ENCODE assay signal across 30 mouse cellular contexts in the genomic region with DNA sequence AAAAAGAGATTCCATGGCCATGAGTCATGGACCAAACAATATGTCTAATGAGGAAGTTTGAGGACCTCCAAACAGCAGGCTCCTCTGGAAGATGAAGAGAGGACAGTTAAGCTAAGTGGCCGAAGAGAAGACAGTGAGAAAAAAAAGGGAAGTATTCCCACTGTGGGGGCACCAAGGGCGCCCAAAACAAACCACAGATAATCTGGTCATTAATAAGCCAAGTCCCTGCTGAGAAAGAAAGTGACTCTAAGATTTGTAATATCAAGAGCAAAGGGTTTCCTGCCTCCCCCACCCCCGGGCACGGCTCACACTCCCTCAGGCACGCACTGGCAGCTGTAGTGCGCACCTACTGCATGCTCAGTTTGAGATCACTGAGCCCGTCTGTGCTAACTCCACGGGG. TPM values are rescaled to one million over a fixed set of nuclear protein-coding genes. Genes with fewer than 3 reads are reported as not detected.
A peak's percentile ranks its signal among the peaks of the same experiment; 100 is the strongest.
DNase-seq lines count a peak whose midpoint lies in the region; ATAC-seq and TF ChIP-seq lines count a peak whose summit lies in the region.
"Had no signal": no experiment of that assay in that cellular context is flagged by ENCODE, and none has a peak within 500 bp of the region (broad histone marks: within the 10 kb centered on the region; RNA-seq: fewer than 3 reads in every experiment).

No protein-coding gene starts in this region.

- ATAC-seq in heart, embryonic 12.5 days (ENCODE audit: insufficient number of reproducible peaks, low FRiP score): no peak
- peak; percentile 96 for ATAC-seq in granulocyte monocyte progenitor cell, adult 5-6 weeks (replicated peaks; ENCODE audit: poor library complexity, severe bottlenecking)
- ATAC-seq in megakaryocyte progenitor cell, adult 5-6 weeks (replicated peaks; ENCODE audit: poor library complexity): peak; percentile 88
- ATAC-seq: forebrain, embryonic 14.5 days; forebrain, embryonic 16.5 days; Patski had no signal

- WGBS in heart, embryonic 12.5 days: 78% methylated on average over 8 of the region's 8 CpGs
- WGBS in kidney, adult 2 months: 58% methylated on average over 8 of the region's 8 CpGs

- TF ChIP-seq CTCF in kidney, adult 2 months (conservative IDR thresholded peaks at IDR 0.05; ENCODE audit: insufficient read depth, insufficient read length, low read depth, low read length): no peak

- H3K27me3 ChIP-seq in heart, embryonic 12.5 days (replicated peaks): no peaks in the 10 kb centered on the region
- no peaks in the 10 kb centered on the region for H3K27me3 ChIP-seq in kidney, adult 2 months (replicated peaks; ENCODE audit: control insufficient read depth, insufficient read depth, low read length)
- H3K27me3 ChIP-seq: embryonic facial prominence, embryonic 13.5 days; embryonic facial prominence, embryonic 15.5 days; forebrain, embryonic 12.5 days; Patski had no signal

- TF ChIP-seq POLR2A in kidney, adult 2 months (IDR thresholded peaks at IDR 0.05; ENCODE audit: low read depth, low read length): no peak

- H3K4me3 ChIP-seq in heart, embryonic 12.5 days: no peak overlapping the region
- no peak overlapping the region for H3K4me3 ChIP-seq in kidney, adult 2 months (ENCODE audit: insufficient read depth, low read depth, low read length)
- H3K4me3 ChIP-seq: embryonic facial prominence, embryonic 13.5 days; embryonic facial prominence, embryonic 15.5 days; erythroblast, embryonic 14.5 days; forebrain, embryonic 10.5 days; forebrain, embryonic 12.5 days had no signal

- H3K27ac ChIP-seq in heart, embryonic 12.5 days (ENCODE audit: poor library complexity, severe bottlenecking): no peak overlapping the region
- H3K27ac ChIP-seq in kidney, adult 2 months (ENCODE audit: insufficient read depth, low read depth, low read length): no peak overlapping the region
- H3K27ac ChIP-seq: embryonic facial prominence, embryonic 13.5 days; embryonic facial prominence, embryonic 15.5 days; forebrain, embryonic 10.5 days; forebrain, embryonic 12.5 days had no signal

- H3K36me3 ChIP-seq in heart, embryonic 12.5 days: no peaks in the 10 kb centered on the region
- no peaks in the 10 kb centered on the region for H3K36me3 ChIP-seq in kidney, adult 2 months (ENCODE audit: control insufficient read depth, insufficient read depth, low read length)
- H3K36me3 ChIP-seq: embryonic facial prominence, embryonic 13.5 days; embryonic facial prominence, embryonic 15.5 days; forebrain, embryonic 10.5 days; forebrain, embryonic 12.5 days; G1E had no signal

- peak; percentile 74 for DNase-seq in heart, adult 11 months
- peak; percentile 6 for DNase-seq in c-Kit-positive CD71-negative TER-119-negative erythroid progenitor cells, embryonic 14.5 days (ENCODE audit: low read depth)
- no peak for DNase-seq in cerebellum, postnatal 4 days (ENCODE audit: low spot score in 2 of 2)
- no peak for DNase-seq in left cerebral cortex, adult 9 months (ENCODE audit: low spot score in 2 of 2)
- no peak for DNase-seq in kidney, adult 2 months
- DNase-seq: adrenal gland, adult 8-10 months; adrenal gland, postnatal 14 days; adrenal gland, postnatal 36 days; cerebellum, adult 11 months; cerebellum, adult 18-20 months; cerebellum, adult 8-10 months; cerebellum, adult 9-11 months; cerebellum, postnatal 14 days; cerebellum, postnatal 36 days; embryo, embryonic 11 days had no signal

- no peak overlapping the region for H3K4me2 ChIP-seq in heart, embryonic 12.5 days
- H3K4me2 ChIP-seq: embryonic facial prominence, embryonic 13.5 days; embryonic facial prominence, embryonic 15.5 days; forebrain, embryonic 12.5 days had no signal

- H3K9me3 ChIP-seq in heart, embryonic 12.5 days (replicated peaks): no peaks in the 10 kb centered on the region
- H3K9me3 ChIP-seq: embryonic facial prominence, embryonic 13.5 days; embryonic facial prominence, embryonic 15.5 days; forebrain, embryonic 10.5 days; forebrain, embryonic 12.5 days had no signal

- no peak overlapping the region for H3K9ac ChIP-seq in heart, embryonic 12.5 days
- H3K9ac ChIP-seq: embryonic facial prominence, embryonic 13.5 days; embryonic facial prominence, embryonic 15.5 days; forebrain, embryonic 12.5 days had no signal

- no peaks in the 10 kb centered on the region for H3K4me1 ChIP-seq in heart, embryonic 12.5 days (replicated peaks)
- no peaks in the 10 kb centered on the region for H3K4me1 ChIP-seq in kidney, adult 2 months (ENCODE audit: control insufficient read depth, insufficient read depth, low read length)
- H3K4me1 ChIP-seq: embryonic facial prominence, embryonic 13.5 days; embryonic facial prominence, embryonic 15.5 days; forebrain, embryonic 10.5 days; forebrain, embryonic 12.5 days had no signal

RNA-seq across cellular contexts. Expression of a gene that starts 7.7 kb away (rescaled TPM):
- not detected in 2 replicates for polyA plus RNA-seq in heart, embryonic 12.5 days (2016; fragmentation: Nextera tagmentation; extraction: Ambion mirVana)
- not detected in 2 replicates for total RNA-seq in granulocyte monocyte progenitor cell, adult 5-6 weeks (2014; fragmentation: Nextera tagmentation)
- total RNA-seq in granulocyte monocyte progenitor cell, adult 5-6 weeks (2017): not detected in 2 replicates
- not detected in 2 replicates for total RNA-seq in megakaryocyte progenitor cell, adult 5-6 weeks (2015)
- not detected in 2 replicates for total RNA-seq in megakaryocyte progenitor cell, adult 5-6 weeks (2017)
- polyA plus RNA-seq in kidney, adult 2 months (2012; rRNA removed): not detected in 2 replicates
- total RNA-seq: adrenal gland, adult 8-10 months; adrenal gland, postnatal 14 days; adrenal gland, postnatal 36 days had no signal
- polyA plus RNA-seq: C2C12; embryonic facial prominence, embryonic 11.5 days; embryonic facial prominence, embryonic 13.5 days; embryonic facial prominence, embryonic 15.5 days; erythroblast, embryonic 14.5 days; forebrain, embryonic 10.5 days; forebrain, embryonic 12.5 days; forebrain, embryonic 14.5 days; forebrain, embryonic 16.5 days; frontal cortex, adult 2 months; G1E had no signal

RNA-seq across cellular contexts. Expression of a gene that starts 13.2 kb away (rescaled TPM):
- polyA plus RNA-seq in heart, embryonic 12.5 days (2016; fragmentation: Nextera tagmentation; extraction: Ambion mirVana): not detected in 2 replicates
- total RNA-seq in granulocyte monocyte progenitor cell, adult 5-6 weeks (2014; fragmentation: Nextera tagmentation): not detected in 2 replicates
- total RNA-seq in granulocyte monocyte progenitor cell, adult 5-6 weeks (2017): not detected in 2 replicates
- not detected in 2 replicates for total RNA-seq in megakaryocyte progenitor cell, adult 5-6 weeks (2015)
- total RNA-seq in megakaryocyte progenitor cell, adult 5-6 weeks (2017): not detected in 2 replicates
- polyA plus RNA-seq in kidney, adult 2 months (2012; rRNA removed): not detected in 2 replicates
- total RNA-seq: adrenal gland, adult 8-10 months; adrenal gland, postnatal 14 days; adrenal gland, postnatal 36 days had no signal
- polyA plus RNA-seq: C2C12; embryonic facial prominence, embryonic 11.5 days; embryonic facial prominence, embryonic 13.5 days; embryonic facial prominence, embryonic 15.5 days; erythroblast, embryonic 14.5 days; forebrain, embryonic 10.5 days; forebrain, embryonic 12.5 days; forebrain, embryonic 14.5 days; forebrain, embryonic 16.5 days; frontal cortex, adult 2 months; G1E had no signal

RNA-seq across cellular contexts. Expression of a gene that starts 18.6 kb away (rescaled TPM):
- not detected in 2 replicates for polyA plus RNA-seq in heart, embryonic 12.5 days (2016; fragmentation: Nextera tagmentation; extraction: Ambion mirVana)
- not detected in 2 replicates for total RNA-seq in granulocyte monocyte progenitor cell, adult 5-6 weeks (2014; fragmentation: Nextera tagmentation)
- 0.17 TPM in 1 of 2 replicates, not detected in the other for total RNA-seq in granulocyte monocyte progenitor cell, adult 5-6 weeks (2017)
- 0.15 TPM in 2 replicates for total RNA-seq in megakaryocyte progenitor cell, adult 5-6 weeks (2015)
- total RNA-seq in megakaryocyte progenitor cell, adult 5-6 weeks (2017): 0.08 TPM in 1 of 2 replicates, not detected in the other
- polyA plus RNA-seq in kidney, adult 2 months (2012; rRNA removed): not detected in 2 replicates
- total RNA-seq: adrenal gland, postnatal 14 days; adrenal gland, postnatal 36 days had no signal
- polyA plus RNA-seq: embryonic facial prominence, embryonic 11.5 days; embryonic facial prominence, embryonic 13.5 days; embryonic facial prominence, embryonic 15.5 days; erythroblast, embryonic 14.5 days; forebrain, embryonic 12.5 days; forebrain, embryonic 16.5 days; G1E; Patski had no signal

RNA-seq across cellular contexts. Expression of a gene that starts 24.0 kb away (rescaled TPM):
- polyA plus RNA-seq in heart, embryonic 12.5 days (2016; fragmentation: Nextera tagmentation; extraction: Ambion mirVana): not detected in 2 replicates
- not detected in 2 replicates for total RNA-seq in granulocyte monocyte progenitor cell, adult 5-6 weeks (2014; fragmentation: Nextera tagmentation)
- total RNA-seq in granulocyte monocyte progenitor cell, adult 5-6 weeks (2017): not detected in 2 replicates
- not detected in 2 replicates for total RNA-seq in megakaryocyte progenitor cell, adult 5-6 weeks (2015)
- total RNA-seq in megakaryocyte progenitor cell, adult 5-6 weeks (2017): not detected in 2 replicates
- not detected in 2 replicates for polyA plus RNA-seq in kidney, adult 2 months (2012; rRNA removed)
- total RNA-seq: adrenal gland, adult 8-10 months; adrenal gland, postnatal 14 days; adrenal gland, postnatal 36 days had no signal
- polyA plus RNA-seq: C2C12; embryonic facial prominence, embryonic 11.5 days; embryonic facial prominence, embryonic 13.5 days; embryonic facial prominence, embryonic 15.5 days; erythroblast, embryonic 14.5 days; forebrain, embryonic 10.5 days; forebrain, embryonic 12.5 days; forebrain, embryonic 14.5 days; forebrain, embryonic 16.5 days; frontal cortex, adult 2 months; G1E; Patski had no signal

RNA-seq across cellular contexts. Expression of a gene that starts 24.2 kb away (rescaled TPM):
- polyA plus RNA-seq in heart, embryonic 12.5 days (2016; fragmentation: Nextera tagmentation; extraction: Ambion mirVana): not detected in 2 replicates
- not detected in 2 replicates for total RNA-seq in granulocyte monocyte progenitor cell, adult 5-6 weeks (2014; fragmentation: Nextera tagmentation)
- not detected in 2 replicates for total RNA-seq in granulocyte monocyte progenitor cell, adult 5-6 weeks (2017)
- total RNA-seq in megakaryocyte progenitor cell, adult 5-6 weeks (2015): not detected in 2 replicates
- total RNA-seq in megakaryocyte progenitor cell, adult 5-6 weeks (2017): not detected in 2 replicates
- not detected in 2 replicates for polyA plus RNA-seq in kidney, adult 2 months (2012; rRNA removed)
- total RNA-seq: adrenal gland, adult 8-10 months; adrenal gland, postnatal 14 days; adrenal gland, postnatal 36 days; G1E had no signal
- polyA plus RNA-seq: C2C12; embryonic facial prominence, embryonic 11.5 days; embryonic facial prominence, embryonic 13.5 days; embryonic facial prominence, embryonic 15.5 days; erythroblast, embryonic 14.5 days; forebrain, embryonic 10.5 days; forebrain, embryonic 12.5 days; forebrain, embryonic 14.5 days; forebrain, embryonic 16.5 days; frontal cortex, adult 2 months; G1E; Patski had no signal

Comparison
In these comparisons a context has a peak if more than half of its experiments do, and no peak if none do; other contexts are left out.
1. DNase-seq: peak in heart, adult 11 months (single experiment) and c-Kit-positive CD71-negative TER-119-negative erythroid progenitor cells, embryonic 14.5 days (single experiment); none in cerebellum, postnatal 4 days (0 of 2), left cerebral cortex, adult 9 months (0 of 2) and kidney, adult 2 months (single experiment).